Mouse (Mus musculus) C2C12 (cell line): ENCODE data around the gene Cse1l. TPM values are rescaled to one million over a fixed set of nuclear protein-coding genes. Genes with fewer than 3 reads are reported as not detected.

Source experiments
- H3K27me3 ChIP-seq: one replicate; pipeline ENCODE4 v1.6.1; 2011; ENCODE audit not compliant: control insufficient read depth, insufficient read depth, insufficient read length
- H3K36me3 ChIP-seq: one replicate; pipeline ENCODE4 v1.6.1; 2011; ENCODE audit not compliant: control insufficient read depth, insufficient read depth
- H3K4me3 ChIP-seq: one replicate; pipeline ENCODE4 v1.5.1; 2011; ENCODE audit warnings: mild to moderate bottlenecking, control low read depth; ENCODE audit not compliant: poor library complexity, insufficient read depth, severe bottlenecking
- H3K79me2 ChIP-seq: one replicate; pipeline ENCODE4 v1.6.1; 2011; ENCODE audit not compliant: control insufficient read depth, insufficient read depth
- H3K79me3 ChIP-seq: one replicate; pipeline ENCODE4 v1.6.1; 2011; ENCODE audit warnings: low read depth, control low read depth
- H3ac ChIP-seq: one replicate; pipeline ENCODE3; 2011; ENCODE audit warnings: low read depth; ENCODE audit not compliant: control insufficient read depth, insufficient read length
- CEBPB ChIP-seq: IDR thresholded peaks from one replicate; pipeline ENCODE4 v1.6.1; 2011; ENCODE audit warnings: low read depth, mild to moderate bottlenecking, control low read depth, moderate library complexity
- CTCF ChIP-seq: IDR thresholded peaks from one replicate; pipeline ENCODE4 v1.5.1; 2011; ENCODE audit not compliant: control insufficient read depth, insufficient read depth, insufficient read length
- FOSL1 ChIP-seq: IDR thresholded peaks from one replicate; pipeline ENCODE4 v1.8.0; 2011; ENCODE audit warnings: mild to moderate bottlenecking, low read length; ENCODE audit not compliant: poor library complexity, insufficient read depth, severe bottlenecking
- MAX ChIP-seq: IDR thresholded peaks from one replicate; pipeline ENCODE4 v1.6.1; 2011; ENCODE audit warnings: mild to moderate bottlenecking, control low read depth
- MYOD1 ChIP-seq: IDR thresholded peaks from one replicate; pipeline ENCODE4 v1.6.1; 2011; ENCODE audit warnings: low read depth; ENCODE audit not compliant: control insufficient read depth, insufficient read length
- MYOG ChIP-seq: IDR thresholded peaks from one replicate; pipeline ENCODE4 v1.6.1; 2011; ENCODE audit not compliant: control insufficient read depth, insufficient read length; ENCODE audit errors: extremely low read depth
- USF1 ChIP-seq: IDR thresholded peaks from one replicate; pipeline ENCODE4 v1.6.1; 2011; ENCODE audit warnings: low read depth, mild to moderate bottlenecking, control low read depth, moderate library complexity
- polyA plus RNA-seq: library from polyadenylated mRNA; unstranded; fragments of >200 nt; fragmentation: generic; extraction: Trizol; gene quantifications from one replicate; pipeline ENCODE4 v1.2.1, GENCODE M21; 2012; ENCODE audit warnings: missing spikeins

Gene Cse1l
- polyA plus RNA-seq, 1 experiment, result 41.5 TPM

DNA sequence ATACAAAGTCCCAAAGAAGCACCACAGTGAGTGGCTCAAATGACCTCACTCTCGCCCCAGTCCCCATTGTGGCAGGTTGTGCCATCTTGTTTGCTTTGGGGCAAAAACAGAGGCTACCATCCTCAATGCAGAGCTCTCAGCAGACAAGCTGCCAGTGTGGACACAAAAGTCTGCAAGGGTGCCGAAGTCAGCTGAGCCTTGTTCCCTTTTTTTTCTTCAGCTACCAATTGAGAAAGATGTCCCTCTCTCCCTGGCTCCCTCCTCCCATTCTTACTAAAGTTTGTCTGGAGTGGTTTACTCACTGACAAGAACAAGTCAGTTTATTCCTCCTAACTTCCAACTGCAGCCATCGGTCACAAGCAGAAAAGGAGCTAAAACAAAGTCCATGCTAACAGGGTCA, 70.5 kb downstream of the Cse1l start:
- Histone ChIP-seq H3K79me3 (peaks cover 80% of the 10 kb centered on the region), H3K79me2 (peaks cover 98% of the 10 kb centered on the region), H3ac (no peak overlapping the region), H3K27me3 (no peaks in the 10 kb centered on the region), H3K36me3 (no peaks in the 10 kb centered on the region), H3K4me3 (no peak overlapping the region)
- no peak for TF ChIP-seq MAX
- TF ChIP-seq FOSL1, result no peak
- no peak for TF ChIP-seq CEBPB
- TF ChIP-seq MYOD1, result no peak
- no peak for TF ChIP-seq MYOG
- no peak for TF ChIP-seq CTCF
- TF ChIP-seq USF1, result no peak

DNA sequence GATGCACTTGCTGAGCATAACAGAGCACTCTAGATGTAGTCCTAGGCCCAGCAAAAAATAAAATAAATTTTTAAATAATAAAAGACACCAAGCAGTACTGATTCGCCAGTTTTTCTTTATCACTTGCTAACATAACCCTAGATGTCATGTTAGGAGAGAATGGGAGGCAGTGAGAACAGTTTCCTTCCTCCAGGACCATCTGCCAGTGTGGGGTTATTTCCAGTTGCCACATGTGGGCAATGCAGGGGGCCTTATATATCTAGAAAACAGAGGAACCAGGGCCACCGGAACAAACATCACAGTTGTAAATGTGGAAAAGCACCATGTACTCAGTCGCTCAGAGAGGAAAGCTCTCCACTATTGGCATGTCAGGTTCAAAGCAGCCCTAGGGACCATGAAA, 71.7 kb downstream of the Cse1l start:
- Histone ChIP-seq H3K4me3 (no peak overlapping the region), H3K36me3 (no peaks in the 10 kb centered on the region), H3ac (no peak overlapping the region), H3K79me3 (peaks cover 77% of the 10 kb centered on the region), H3K27me3 (no peaks in the 10 kb centered on the region), H3K79me2 (peaks cover 98% of the 10 kb centered on the region)
- TF ChIP-seq MYOG (no peak), MAX (no peak), CTCF (no peak), CEBPB (no peak), MYOD1 (no peak), FOSL1 (no peak), USF1 (no peak)

DNA sequence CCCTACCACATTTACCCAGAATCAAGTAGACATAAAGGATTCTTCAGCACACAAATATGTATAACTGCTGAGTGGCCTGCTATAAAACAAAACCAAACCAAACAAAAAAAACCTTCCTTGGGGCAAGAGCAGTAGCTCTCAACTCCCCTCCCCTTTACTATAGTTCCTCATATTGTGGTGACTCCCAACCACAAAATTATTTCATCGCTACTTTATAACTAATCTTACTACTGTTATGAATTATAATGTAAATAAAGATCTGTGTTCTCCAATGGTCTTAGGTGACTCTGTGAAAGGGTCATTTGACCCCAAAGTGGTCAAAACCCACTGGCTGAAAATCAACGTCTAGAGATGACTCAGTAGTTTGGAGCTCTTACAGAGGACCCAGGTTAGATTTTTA, 74.3 kb downstream of the Cse1l start:
- no peaks in the 10 kb centered on the region for H3K27me3 ChIP-seq
- no peaks in the 10 kb centered on the region for H3K36me3 ChIP-seq
- peaks cover 83% of the 10 kb centered on the region for H3K79me3 ChIP-seq
- no peak for TF ChIP-seq MYOG
- no peak for TF ChIP-seq MYOD1
- TF ChIP-seq USF1, result no peak
- TF ChIP-seq CEBPB, result no peak
- no peak for TF ChIP-seq MAX
- no peak for TF ChIP-seq FOSL1
- no peak for TF ChIP-seq CTCF
- no peak overlapping the region for H3K4me3 ChIP-seq
- no peak overlapping the region for H3ac ChIP-seq
- peaks cover 98% of the 10 kb centered on the region for H3K79me2 ChIP-seq

DNA sequence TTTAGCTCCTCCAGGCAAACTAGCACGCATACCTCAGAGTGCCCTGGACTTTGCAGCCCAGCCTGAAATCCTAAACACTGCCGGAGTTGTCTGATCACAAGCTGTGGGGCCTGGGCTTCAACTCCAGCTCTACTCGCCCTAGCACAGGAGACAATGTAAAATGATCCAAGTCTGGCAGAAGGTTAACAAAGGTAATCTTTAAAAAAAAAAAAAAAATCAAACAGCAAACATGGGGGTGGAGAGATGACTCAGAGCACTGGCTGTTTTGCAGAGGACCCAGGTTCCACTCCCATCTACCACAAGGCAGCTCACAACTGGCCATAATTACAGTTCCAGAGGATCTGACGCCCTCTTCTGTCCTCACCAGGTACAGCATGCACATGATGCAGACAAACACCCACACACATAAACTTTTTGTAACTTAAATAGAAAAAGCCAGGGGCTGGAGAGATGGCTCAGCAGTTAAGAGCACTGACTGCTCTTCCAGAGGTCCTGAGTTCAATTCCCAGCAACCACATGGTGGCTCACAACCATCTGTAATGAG, 77.6 kb downstream of the Cse1l start:
- H3K4me3 ChIP-seq, result no peak overlapping the region
- TF ChIP-seq CEBPB, result no peak
- H3K79me2 ChIP-seq, result peaks cover 98% of the 10 kb centered on the region
- no peak overlapping the region for H3ac ChIP-seq
- no peaks in the 10 kb centered on the region for H3K27me3 ChIP-seq
- H3K36me3 ChIP-seq, result no peaks in the 10 kb centered on the region
- peaks cover 81% of the 10 kb centered on the region for H3K79me3 ChIP-seq

DNA sequence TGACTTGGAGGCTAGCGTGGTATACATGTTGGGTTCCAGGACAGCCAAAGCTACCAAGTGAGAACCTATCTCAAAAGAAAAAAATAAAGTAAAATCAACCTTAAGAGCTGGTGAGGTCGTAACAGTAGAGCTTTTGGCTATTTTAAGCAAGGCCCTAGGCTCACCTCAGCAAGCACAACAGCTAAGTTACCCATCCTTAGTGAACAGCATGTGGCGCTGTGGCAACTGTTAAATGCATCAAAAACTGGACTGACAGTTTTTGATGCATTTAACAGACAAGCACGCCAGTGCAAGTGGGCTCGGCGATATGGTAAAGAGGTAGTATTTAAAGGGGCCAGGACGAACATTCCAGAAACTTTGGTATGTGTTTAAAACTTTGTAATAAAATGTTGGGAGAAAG, 85.0 kb downstream of the Cse1l start:
- peaks cover 90% of the 10 kb centered on the region for H3K79me3 ChIP-seq
- H3ac ChIP-seq, result no peak overlapping the region
- no peaks in the 10 kb centered on the region for H3K27me3 ChIP-seq
- TF ChIP-seq CEBPB (no peak), FOSL1 (no peak), MYOD1 (no peak), CTCF (no peak), USF1 (no peak)
- H3K4me3 ChIP-seq, result no peak overlapping the region
- H3K79me2 ChIP-seq, result peaks cover 100% of the 10 kb centered on the region
- no peaks in the 10 kb centered on the region for H3K36me3 ChIP-seq

DNA sequence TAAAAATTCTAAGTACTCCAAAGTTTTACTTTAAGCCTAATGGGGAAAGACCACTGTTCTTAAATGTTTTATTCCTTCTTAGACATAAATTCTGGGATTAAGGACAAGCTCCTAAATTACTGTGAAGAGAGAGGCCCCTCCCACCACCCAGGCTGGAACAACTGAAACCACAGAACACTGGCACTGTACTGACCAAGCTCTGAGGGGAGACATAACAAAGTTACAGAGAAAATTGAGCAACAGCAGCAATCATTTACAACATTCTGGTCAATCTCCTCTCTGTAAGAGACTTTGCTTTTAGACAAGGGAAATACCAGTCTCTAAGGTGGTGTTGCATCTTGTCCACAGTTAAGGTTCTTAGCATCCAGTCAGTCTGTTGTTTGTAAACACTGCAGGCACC, 86.1 kb downstream of the Cse1l start:
- no peaks in the 10 kb centered on the region for H3K36me3 ChIP-seq
- no peak for TF ChIP-seq MYOG
- TF ChIP-seq CEBPB, result peak; percentile 73

More for the DNA sequence above, 86.1 kb downstream of the Cse1l start:
- no peak overlapping the region for H3K4me3 ChIP-seq
- H3K79me3 ChIP-seq, result peaks cover 80% of the 10 kb centered on the region
- H3K79me2 ChIP-seq, result peaks cover 91% of the 10 kb centered on the region
- no peak overlapping the region for H3ac ChIP-seq
- no peaks in the 10 kb centered on the region for H3K27me3 ChIP-seq
